Mouse (Mus musculus): ENCODE measurements at regions not wholly inside any gene's neighbourhood (a gene's known extent, or its start where the extent isn't known, plus 50 kb on each side); places are given as distances from the start of the nearest gene placed in this dataset.
A peak's percentile ranks its signal among the peaks of the same experiment; 100 is the strongest.

DNA sequence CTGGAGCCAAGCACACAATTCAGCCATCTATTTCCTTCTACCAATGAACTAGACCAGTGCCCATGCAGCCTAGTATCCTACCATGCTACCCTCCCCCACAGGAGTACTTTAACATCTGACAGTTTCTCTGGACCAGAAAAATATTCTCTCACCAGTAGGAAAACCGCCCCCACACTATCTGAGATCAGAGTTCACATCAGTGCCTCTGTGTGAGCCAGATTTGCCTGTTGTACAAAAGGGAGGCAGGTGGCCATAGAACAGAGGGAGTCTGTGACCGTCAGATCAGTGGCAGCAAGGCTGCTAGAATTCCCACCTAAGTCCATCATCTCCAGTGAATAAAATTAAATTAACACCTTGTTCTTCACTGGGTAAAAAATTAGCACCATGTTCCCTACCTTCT is 166.5 kb downstream of the Atp23 start:
- no peak for DNase-seq

DNA sequence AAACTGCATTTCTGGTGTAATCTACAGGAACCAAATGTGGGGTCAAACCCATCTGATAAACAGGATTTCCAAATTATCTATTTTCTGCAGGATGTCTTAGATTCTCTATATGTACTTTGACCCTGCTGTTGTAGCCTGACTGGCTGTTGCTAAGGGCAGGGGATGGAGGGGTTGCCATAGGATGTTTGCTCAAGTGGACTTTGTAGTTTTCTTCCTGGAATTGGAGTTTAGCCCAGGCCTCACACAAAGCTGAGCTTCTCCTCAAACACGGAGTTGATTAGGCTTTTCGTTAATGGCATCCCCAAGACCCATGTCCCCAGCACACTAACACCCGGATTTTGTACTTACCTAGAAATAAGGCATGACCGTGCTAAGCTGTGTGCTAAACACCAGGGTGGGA is 173.3 kb downstream of the Atp23 start:
- DNase-seq = no peak

DNA sequence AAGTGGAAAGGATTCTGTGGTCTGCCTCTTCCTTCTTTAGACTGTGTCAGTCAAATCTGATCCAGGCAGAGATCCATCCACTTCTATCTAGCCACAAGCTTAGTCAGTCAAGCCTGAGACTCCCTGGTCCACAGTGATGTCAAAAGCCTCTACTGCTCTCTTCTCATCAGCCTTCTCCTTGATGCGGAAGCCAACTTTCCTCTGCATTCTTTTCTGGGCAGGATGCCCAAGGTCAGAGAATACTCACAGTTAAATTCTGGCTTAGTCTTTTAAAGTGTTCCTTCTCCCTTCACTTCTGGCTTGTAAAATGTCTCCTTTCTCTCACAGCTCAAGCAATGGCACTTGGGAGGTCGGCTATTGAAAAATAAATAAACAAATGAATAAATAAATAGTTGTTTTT is 183.2 kb downstream of the Atp23 start:
- no peak for DNase-seq

DNA sequence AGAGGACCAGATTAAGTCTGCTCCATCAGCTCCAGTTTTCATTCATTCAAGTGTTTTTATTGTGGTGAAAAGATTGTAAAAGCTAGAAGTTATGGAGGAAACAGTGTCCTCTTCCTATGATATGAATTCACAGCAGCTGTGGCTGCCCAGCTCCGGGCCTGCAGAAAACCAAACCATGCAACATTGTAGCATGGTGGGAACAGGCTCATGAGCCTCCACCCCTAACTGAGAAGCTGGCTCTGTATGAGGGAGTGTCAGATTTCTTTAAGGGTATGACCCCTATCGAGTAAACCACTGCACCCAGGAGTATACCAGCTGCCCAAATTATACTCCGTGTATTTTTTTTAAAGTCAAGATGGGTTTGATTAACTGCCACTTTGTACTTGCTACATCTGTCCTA is 189.4 kb downstream of the Atp23 start:
- no peak for DNase-seq

DNA sequence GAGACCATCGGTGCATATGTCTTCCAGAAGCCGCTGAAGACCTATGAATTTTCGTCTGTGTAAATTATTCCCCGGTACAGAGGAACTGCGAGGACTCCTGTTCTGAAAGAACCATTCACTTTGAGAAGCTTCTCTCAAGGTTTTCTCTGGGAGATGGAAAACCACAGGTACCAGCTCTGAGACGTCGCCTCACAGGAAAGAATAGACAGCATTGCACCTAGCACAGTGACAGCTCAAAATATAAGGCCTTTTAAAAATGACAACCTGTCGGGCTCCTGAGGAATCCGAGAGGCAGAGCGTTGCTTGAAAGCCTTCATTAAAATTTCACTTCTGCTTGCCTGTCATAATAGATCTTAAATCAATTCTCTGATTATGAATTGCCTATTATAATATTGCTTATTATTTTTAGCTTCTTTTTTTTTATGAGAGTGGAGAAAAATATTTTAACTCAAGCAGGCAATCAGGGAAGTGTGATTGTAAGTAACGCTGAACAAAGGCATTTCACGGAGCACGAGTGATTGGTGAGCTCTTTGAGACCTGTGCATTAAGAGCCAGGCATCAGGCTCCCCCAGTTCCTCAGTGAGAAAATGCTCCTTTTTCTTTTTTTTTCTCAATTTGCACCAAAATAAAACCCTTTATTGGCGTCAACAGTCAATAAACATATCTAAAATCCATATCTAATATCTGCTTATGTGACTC is 191.8 kb downstream of the Atp23 start:
- no peak for DNase-seq

DNA sequence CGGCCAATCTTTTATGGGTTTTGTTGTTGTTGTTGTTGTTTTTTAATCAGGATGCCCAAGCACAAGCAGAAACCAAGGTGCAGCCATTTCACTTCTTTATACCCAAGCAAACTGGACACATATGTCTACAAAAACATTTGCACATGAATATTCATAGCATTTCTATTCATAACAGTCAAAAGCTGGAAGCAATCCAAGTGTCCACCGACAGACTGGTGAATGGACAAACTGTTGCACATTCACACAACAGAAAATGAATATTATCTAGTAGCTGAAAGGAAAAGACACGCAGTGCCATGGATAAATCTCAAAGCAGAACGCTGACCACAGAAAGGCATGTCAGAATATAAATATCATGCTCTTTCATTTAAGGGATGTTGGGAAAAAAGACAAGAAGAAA is 192.4 kb downstream of the Atp23 start:
- no peak for DNase-seq

DNA sequence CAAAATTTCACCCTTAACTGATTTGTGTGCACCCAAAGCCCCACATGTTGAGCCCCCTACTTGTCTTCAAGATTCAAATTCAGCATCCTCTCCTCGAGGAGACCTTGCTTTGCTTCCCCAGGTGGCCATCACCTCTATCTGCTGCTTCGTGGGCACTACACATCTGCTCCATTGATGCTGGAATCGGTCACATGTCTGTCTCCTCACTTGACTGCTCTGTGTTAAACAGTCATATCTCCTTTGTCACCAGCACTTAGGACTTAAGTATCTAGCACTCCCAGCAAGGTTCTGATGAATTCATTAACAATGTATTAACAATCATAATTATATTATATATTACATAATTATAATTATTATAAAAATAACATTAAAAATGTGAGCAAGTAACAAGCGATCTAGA is 192.9 kb downstream of the Atp23 start:
- no peak for DNase-seq

DNA sequence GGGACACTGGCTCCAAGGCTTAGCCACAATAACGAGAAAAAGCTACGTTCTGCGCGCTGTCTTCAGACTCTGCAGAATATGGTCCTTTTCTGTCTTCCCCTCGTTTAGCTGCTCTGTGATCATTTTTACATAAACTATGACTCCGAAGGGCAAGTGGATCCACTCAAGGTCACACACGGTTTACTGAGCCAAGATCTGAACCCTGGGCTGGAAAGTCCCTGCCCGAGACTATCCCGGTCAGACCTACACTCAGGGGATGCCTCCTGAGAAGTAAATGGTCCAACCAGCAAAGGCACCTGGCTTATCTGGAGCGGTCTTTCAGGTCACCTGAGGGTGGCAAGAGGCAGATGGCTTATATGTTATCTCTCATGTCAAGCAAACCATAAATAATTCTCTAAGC is 204.1 kb downstream of the Atp23 start:
- no peak for DNase-seq

DNA sequence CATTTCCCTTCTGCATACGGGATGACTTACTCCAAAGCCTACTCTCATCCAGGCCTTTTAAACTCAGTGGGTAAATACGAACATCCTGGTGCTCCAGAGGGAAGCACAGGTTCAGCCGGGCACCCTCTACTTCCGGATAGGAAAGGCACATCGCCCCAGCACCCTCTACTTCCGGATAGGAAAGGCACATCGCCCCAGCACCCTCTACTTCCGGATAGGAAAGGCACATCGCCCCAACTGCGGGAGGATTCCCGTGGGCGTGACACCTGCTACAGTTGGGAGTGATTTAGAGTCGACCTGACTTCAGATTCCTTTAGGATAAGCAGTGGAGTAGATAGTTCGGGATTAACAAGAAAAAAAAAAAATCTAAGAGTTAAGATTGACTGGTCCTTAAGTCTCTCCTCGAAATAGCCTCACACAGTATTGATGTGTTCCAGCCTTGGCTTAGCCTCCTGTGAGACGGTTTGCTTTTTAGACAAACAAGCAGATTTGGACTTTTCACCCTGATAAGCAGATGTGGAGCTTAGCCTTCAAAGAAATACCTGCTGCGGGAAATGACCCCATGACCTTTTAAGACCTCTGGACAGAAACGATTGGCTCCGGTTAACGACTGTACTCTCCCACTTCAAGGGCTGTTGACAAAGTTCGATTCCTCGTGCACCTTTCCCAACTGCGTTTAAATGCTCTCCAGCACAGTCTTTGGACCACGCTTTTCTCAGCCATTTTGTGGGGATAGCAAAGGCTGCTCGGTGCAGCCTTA is 210.1 kb downstream of the Atp23 start:
- DNase-seq = no peak

DNA sequence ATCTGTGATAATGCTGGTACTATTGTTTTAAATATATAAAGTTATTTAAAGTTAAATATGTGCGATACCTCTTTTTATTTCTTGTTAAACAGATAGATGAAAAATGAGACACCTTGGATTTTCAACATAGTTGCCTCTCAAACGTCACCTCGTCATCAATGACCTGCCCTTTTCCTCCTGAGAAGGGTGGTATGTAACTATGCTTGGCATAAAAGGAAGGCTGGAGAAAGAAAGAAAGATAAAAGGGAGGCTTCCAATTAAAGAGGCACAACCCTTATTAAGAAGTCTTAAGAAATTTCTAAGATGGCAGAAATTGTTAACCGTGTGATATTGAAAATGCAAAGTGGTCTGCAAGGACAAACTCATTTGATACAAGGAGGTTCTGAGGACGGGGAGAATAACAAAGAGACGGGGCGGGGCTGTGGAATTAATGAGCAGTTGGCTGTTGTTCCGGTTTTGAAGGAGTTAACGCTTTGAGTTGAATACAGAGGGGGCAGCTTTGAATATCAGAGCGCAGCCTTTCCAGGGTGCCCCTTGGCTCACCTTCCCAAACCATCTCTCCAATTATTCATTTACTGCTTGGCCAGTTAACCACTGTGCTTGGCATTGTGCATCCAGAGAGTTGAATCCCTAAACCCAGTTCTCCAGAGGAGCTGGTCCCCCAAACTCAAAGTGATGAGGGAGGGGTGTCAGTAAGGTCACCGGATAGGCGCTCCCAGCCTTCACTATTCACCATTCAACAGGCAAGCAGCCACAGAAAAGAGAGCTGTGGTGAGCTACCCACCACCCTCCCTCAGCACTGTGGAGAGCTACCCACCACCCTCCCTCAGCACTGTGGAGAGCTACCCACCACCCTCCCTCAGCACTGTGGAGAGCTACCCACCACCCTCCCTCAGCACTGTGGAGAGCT is 220.6 kb downstream of the Atp23 start:
- no peak for DNase-seq

DNA sequence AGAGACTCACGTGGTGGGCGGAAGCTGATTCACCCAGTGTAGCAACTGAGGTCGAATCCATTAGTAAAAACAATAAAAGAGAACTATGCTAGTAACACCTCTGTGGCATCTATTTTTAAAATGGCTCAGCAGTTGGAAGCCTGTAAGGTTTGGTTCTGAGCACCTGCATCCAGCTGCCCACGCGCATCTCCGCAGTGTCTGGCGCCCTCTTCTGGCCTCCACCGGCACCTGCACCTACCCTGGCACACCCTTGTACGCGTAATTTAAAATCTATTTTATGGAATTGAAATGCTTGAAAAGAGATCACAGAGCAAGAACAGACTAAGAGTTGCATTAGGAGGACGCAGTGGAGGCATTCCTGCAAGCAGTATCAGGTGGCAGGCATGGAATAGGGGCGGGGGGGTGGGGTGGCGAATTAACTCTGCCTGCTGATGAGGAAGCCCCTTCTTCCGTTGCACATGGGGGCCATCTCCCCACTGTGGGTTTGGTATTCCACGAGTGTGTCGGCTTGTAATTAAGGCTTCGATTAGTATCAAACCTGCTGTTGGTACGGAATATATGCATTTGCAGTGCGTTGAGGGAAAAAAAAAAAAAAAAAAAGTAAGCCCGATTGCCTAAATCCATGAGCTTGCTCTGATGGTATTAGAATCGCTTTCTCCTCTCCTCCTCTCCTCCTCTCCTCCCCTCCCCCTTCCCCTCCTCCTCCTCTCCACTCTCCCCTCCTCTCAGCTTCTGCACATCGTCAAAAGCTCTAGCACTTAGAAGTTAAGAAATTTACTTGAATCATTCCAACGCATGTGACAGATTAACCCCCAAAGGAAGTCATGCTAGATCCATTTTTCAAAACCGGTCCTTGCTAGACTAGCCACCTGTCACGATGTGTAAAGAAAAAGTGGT is 221.7 kb downstream of the Atp23 start:
- no peak for DNase-seq

DNA sequence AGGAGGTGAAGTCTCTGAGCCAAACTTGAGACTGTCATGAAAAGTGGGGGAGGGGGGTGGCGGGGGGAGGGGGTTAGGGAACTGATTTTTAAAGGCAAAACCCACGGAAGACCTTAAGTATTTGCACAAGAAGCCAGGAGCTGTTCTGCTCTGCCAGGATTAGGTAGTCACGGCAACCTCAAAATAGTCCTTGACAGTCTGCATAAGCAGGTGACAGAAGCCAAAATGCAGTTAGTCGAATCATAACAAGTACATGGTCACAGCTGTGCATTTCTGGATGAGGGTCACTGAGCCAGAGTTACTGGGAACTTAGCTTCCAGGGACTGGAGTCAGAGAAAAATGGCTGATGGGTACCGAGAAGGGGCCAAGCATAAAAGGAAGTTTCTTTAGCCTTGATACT is 227.7 kb downstream of the Atp23 start:
- no peak for DNase-seq

DNA sequence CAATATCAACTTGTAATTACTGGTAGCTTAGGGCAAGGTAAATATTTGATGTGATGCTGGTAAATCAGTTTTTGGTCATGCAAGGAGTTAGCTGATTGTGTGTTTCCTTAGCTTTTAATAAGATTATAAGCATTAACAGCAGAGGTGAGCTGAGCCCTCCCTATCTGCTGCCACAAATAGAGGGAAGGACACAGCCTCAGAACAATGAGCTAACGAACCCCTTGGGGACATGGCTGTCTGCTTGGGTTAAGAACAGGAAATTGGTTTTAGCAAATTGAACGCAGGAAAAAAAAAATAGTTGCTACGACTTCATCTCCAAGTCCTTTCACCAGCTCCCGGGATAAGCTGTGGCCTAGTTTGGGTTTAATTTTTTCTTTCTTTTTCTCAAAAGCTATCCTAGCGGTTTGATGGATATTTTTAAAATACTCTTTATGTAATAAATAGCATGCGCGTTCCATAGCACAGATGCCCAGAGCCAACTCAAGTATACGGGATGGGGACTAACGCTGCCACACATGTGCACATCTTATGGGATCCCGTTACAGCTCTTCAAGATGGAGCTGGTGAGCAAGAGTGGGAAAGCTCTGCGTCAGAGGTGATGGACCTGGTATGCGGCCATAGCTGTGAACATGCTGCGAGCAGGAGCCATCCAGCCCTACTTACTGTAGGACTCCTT is 236.6 kb downstream of the Atp23 start:
- no peak for DNase-seq

DNA sequence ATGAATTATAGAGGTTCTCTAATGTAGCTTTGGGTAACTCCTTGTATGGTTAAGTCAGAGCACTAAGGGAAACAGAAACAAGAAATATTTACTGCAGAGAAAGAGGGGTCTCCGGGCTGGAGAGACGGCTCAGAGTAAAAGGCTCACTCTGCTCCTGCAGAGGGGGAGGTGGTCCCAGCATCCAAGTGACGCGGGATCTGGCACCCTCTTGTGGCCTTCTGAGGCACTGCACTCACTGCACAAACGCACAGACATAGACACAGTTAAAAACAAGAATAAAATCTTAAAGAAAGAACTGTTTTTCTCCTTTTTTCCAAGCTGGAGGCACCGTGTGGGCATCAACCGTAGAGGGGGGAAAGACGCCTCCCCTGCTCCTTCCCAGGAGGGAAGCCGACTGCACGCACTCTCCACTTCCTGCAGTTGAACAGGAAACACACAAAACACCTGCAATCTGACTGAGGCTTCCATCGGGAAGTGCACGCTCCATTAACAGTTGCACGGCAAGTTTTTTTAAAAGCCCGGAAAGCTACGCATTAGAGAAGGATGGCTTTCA is 237.6 kb downstream of the Atp23 start:
- DNase-seq = no peak

DNA sequence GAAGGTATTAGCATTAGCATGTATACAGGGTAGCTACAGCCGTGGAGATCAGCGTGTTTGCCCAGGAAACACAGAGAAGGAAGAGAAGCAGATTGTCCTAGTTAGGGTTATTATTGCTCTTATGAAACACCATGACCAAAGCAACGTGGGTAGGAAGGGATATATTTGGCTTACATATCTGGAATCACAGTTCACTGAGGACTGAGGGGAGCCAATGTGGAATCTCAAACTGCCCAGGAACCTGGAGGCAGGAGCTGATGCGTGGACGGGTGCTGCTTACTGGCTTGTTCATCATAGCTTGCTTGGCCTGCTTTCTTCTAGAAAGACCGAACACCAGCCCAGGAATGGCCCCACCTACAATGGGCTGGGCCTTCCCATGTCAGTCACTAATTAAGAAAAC is 238.4 kb downstream of the Atp23 start:
- DNase-seq = no peak

DNA sequence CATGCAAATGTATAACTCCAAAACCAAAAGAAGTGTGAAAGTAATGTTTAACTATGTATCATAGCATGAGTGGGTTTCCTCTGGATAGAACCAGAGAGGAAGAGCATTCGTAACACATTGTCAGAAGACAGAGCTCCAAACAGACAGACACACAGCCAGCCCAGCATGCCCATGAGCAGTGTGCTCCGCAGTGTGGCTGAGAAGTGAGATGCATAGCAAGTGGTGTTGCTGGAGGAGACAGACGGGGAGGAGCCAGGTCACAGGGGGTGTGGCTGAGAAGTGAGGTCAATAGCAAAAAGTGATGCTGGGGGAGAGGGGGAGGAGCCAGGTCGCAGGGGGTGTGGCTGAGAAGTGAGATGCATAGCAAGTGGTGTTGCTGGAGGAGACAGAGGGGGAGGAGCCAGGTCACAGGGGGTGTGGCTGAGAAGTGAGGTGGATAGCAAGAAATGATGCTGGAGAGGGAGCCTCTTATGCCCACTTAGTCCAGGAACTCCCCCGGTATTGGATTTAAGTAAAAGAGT is 240.0 kb downstream of the Atp23 start:
- no peak for DNase-seq

DNA sequence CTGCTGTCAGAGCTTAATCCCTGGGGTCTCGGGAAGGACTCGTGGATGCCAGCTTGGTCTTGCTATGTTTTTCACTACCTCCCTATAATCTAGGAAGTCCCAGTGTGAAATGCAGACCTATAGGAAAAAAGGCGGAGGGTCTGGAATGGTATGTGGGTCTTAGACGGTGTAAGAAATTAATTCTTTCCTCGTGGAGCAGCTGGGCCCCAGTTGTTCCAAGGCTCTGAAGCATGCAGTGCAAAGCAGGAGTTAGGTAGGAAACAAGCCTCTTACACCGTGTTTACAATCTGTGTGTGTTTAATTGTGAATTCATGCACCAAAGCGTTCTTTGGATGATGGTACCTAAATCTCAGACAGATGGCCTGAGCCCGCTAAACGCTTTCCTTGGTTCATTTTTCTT is 241.1 kb downstream of the Atp23 start:
- no peak for DNase-seq

DNA sequence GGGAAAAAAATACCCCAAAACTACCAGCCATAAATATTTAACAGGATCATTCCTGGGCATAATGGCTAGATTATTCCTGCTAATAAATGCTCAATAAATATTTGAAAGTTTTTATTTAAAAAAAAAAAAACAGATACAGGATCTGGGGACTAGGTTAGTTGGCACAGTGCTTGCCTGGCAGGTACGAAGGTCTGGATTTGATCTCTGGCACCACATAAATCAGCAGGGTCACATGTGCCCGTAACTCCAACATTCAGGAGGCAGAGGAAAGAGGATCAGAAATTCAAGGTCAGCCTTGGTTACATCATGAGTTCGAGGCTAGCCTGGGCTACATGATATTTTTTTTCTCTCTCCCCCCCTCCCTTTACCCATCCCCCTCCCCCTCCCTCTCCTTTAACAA is 248.5 kb downstream of the Atp23 start:
- no peak for DNase-seq

DNA sequence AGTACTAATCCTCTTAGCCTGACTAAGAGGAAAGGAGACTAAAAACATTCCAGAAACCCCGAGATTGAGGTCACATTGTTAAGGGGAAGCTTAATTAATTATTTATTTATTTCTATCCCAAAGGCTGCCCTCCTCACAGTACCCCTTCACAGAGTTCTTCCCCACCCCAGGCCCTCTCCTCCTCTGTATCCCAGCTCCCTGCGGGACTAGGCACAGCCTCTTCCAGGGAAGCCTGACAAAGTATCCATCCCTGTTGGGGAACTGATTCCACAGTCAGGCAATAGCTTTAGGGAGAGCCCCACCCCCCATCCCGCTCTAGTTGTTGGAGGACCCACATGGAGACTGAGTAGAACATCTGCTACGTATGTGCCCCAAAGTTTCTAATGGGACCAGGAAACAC is 254.6 kb downstream of the Atp23 start:
- no peak for DNase-seq

DNA sequence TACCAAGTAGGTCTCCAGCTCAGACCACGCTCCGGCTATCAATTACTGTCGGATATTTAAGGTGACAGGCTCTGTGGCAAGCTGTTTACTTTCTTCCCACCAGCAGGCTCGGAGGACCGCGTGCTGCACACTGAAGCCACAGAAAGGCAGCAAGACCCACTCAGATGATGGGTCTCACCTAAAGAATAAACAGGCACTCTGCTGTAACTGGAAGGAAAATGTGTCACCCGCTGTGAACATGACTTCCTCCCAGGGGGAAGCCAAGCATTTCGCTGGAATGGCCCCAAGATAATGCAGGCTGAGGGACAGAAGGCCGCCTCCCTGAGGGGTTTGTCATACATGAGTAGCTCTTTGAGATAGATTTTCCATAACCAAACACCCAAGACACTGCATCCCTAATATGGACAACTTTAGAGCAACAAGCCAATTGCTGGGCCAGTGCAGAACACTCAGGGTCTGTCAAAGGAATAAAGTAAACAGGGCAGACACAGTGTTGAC is 259.3 kb downstream of the Atp23 start:
- DNase-seq = peak; percentile 14

DNA sequence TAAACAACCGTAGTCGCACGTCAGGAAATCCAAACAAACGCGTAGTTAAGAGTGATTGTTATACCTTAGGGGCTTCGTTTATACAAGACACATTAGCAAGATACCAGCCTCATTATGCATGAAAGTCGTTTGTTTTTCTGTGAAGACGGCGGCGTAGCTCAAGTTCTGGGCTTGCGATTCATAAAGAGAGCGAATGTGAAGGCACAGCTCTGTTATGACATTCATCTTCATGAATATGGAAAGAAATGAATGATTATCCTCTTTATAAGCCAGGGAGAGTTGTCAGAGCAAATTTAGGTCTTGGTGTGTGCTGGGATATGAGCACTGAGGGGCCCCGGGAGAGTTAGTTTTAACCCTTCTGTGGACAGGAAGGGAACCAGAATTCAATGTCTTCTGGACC is 266.4 kb downstream of the Atp23 start:
- DNase-seq = no peak

All from gastrocnemius, postnatal 25 days (tissue).